Comparison of ENCODE assay signal across 26 mouse cellular contexts in the genomic region with DNA sequence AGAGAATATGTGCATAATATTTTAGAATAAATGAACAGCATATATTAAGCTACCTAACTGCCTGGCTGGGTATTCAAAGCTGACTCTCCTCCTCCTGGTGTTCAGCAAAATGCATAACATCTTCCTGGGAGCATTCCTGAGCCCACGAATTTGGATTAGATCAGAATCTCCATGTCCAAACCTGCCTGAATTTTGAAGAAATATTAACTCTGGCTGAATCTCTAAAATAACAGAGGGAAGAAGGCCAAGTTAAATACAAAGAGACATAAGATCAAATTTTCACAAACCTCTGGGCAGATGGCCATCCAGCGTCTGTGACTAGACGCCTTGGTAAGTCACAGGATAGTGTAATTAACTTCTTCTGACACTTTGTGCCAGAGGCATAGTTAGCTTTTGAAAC.
DNase-seq lines count a peak whose midpoint lies in the region; ATAC-seq and TF ChIP-seq lines count a peak whose summit lies in the region.
"Had no signal": no experiment of that assay in that cellular context is flagged by ENCODE, and none has a peak within 500 bp of the region (broad histone marks: within the 10 kb centered on the region; RNA-seq: fewer than 3 reads in every experiment).

No protein-coding gene starts in this region.

- H3K36me3 ChIP-seq in kidney, embryonic 16.5 days (ENCODE audit: insufficient read depth, low read length) = no peaks in the 10 kb centered on the region
- H3K36me3 ChIP-seq in liver, adult 2 months (ENCODE audit: control insufficient read depth, insufficient read depth, low read length) = no peaks in the 10 kb centered on the region
- no peaks in the 10 kb centered on the region for H3K36me3 ChIP-seq in liver, embryonic 11.5 days (ENCODE audit: control insufficient read depth, insufficient read depth, low read length)
- no peaks in the 10 kb centered on the region for H3K36me3 ChIP-seq in forebrain, embryonic 13.5 days (ENCODE audit: poor library complexity, severe bottlenecking)
- H3K36me3 ChIP-seq: hindbrain, embryonic 10.5 days; intestine, embryonic 15.5 days; limb, embryonic 12.5 days; liver, embryonic 13.5 days; midbrain, embryonic 10.5 days; midbrain, embryonic 15.5 days; neural tube, embryonic 15.5 days had no signal

- no peaks in the 10 kb centered on the region for H3K79me2 ChIP-seq in liver, adult 2 months (ENCODE audit: control insufficient read depth, insufficient read depth, low read length)

- H3K9ac ChIP-seq in kidney, embryonic 16.5 days (replicated peaks; ENCODE audit: low read length) = no peak overlapping the region
- H3K9ac ChIP-seq in liver, adult 2 months (ENCODE audit: low read depth, low read length) = no peak overlapping the region
- H3K9ac ChIP-seq in liver, embryonic 11.5 days (ENCODE audit: low read depth, low read length) = no peak overlapping the region
- no peak overlapping the region for H3K9ac ChIP-seq in forebrain, embryonic 13.5 days
- H3K9ac ChIP-seq: intestine, embryonic 15.5 days; limb, embryonic 12.5 days; liver, embryonic 13.5 days; midbrain, embryonic 15.5 days; neural tube, embryonic 15.5 days had no signal

- no peak for TF ChIP-seq CTCF in liver, adult 2 months (IDR thresholded peaks at IDR 0.05; ENCODE audit: low read depth, low read length)

- 36% methylated on average over 3 of the region's 3 CpGs for WGBS in kidney, embryonic 16.5 days
- WGBS in liver, adult 2 months = 20% methylated on average over 3 of the region's 3 CpGs
- WGBS in liver, embryonic 11.5 days = 69% methylated on average over 3 of the region's 3 CpGs
- 78% methylated on average over 3 of the region's 3 CpGs for WGBS in forebrain, embryonic 13.5 days

- peak; percentile 48 for DNase-seq in kidney, adult 9 months
- DNase-seq in liver, adult 2 months (ENCODE audit: extremely low read depth, low read depth, low spot score) = peak; percentile 49
- DNase-seq in liver, embryonic 11.5 days (ENCODE audit: low spot score) = no peak
- peak; percentile 37 for DNase-seq in adipocyte (ENCODE audit: low spot score)
- peak; percentile 98 for DNase-seq in gonadal fat pad, adult 2 months (ENCODE audit: low read depth)
- DNase-seq in right cerebral cortex, postnatal 4 days = no peak
- DNase-seq: adrenal gland, postnatal 10 days; B cell, adult 2 months; cerebellum, adult 8-10 months; cerebellum, postnatal 25 days; gastrocnemius, postnatal 10 days; heart, postnatal 14 days; layer of hippocampus, adult 9-11 months; liver, embryonic 13.5 days; lung, adult 18-20 months; lung, postnatal 14 days; thymus, postnatal 14 days had no signal

- H3K27ac ChIP-seq in kidney, embryonic 16.5 days (ENCODE audit: low read length) = no peak overlapping the region
- no peak overlapping the region for H3K27ac ChIP-seq in liver, adult 2 months (replicated peaks; ENCODE audit: insufficient read depth, low read depth, low read length)
- no peak overlapping the region for H3K27ac ChIP-seq in liver, embryonic 11.5 days (ENCODE audit: low read depth, low read length)
- H3K27ac ChIP-seq in forebrain, embryonic 13.5 days = no peak overlapping the region
- H3K27ac ChIP-seq: hindbrain, embryonic 10.5 days; intestine, embryonic 15.5 days; limb, embryonic 12.5 days; liver, embryonic 13.5 days; midbrain, embryonic 10.5 days; midbrain, embryonic 15.5 days; neural tube, embryonic 15.5 days had no signal

- no peak overlapping the region for H3K4me2 ChIP-seq in kidney, embryonic 16.5 days (replicated peaks; ENCODE audit: low read depth, low read length)
- H3K4me2 ChIP-seq in liver, embryonic 11.5 days = no peak overlapping the region
- no peak overlapping the region for H3K4me2 ChIP-seq in forebrain, embryonic 13.5 days
- H3K4me2 ChIP-seq: intestine, embryonic 15.5 days; limb, embryonic 12.5 days; liver, embryonic 13.5 days; midbrain, embryonic 15.5 days; neural tube, embryonic 15.5 days had no signal

- no peaks in the 10 kb centered on the region for H3K9me3 ChIP-seq in kidney, embryonic 16.5 days (ENCODE audit: low read length)
- H3K9me3 ChIP-seq in liver, embryonic 11.5 days (ENCODE audit: control insufficient read depth, low read length) = no peaks in the 10 kb centered on the region
- no peaks in the 10 kb centered on the region for H3K9me3 ChIP-seq in forebrain, embryonic 13.5 days (replicated peaks)
- H3K9me3 ChIP-seq: hindbrain, embryonic 10.5 days; intestine, embryonic 15.5 days; limb, embryonic 12.5 days; liver, embryonic 13.5 days; midbrain, embryonic 10.5 days; midbrain, embryonic 15.5 days; neural tube, embryonic 15.5 days had no signal

- H3K4me3 ChIP-seq in kidney, embryonic 16.5 days (ENCODE audit: low read length) = no peak overlapping the region
- H3K4me3 ChIP-seq in liver, adult 2 months (ENCODE audit: insufficient read depth, low read depth, low read length) = no peak overlapping the region
- H3K4me3 ChIP-seq in liver, embryonic 11.5 days (ENCODE audit: low read depth, low read length) = no peak overlapping the region
- no peak overlapping the region for H3K4me3 ChIP-seq in forebrain, embryonic 13.5 days
- H3K4me3 ChIP-seq: hindbrain, embryonic 10.5 days; intestine, embryonic 15.5 days; limb, embryonic 12.5 days; liver, embryonic 13.5 days; midbrain, embryonic 10.5 days; midbrain, embryonic 15.5 days; neural tube, embryonic 15.5 days had no signal

- H3K4me1 ChIP-seq in kidney, embryonic 16.5 days (ENCODE audit: insufficient read depth, low read length) = peaks cover 8% of the 10 kb centered on the region
- H3K4me1 ChIP-seq in liver, adult 2 months (ENCODE audit: control insufficient read depth, insufficient read depth, low read length) = peaks cover 2% of the 10 kb centered on the region; the same call in 1 of the 2 replicates
- H3K4me1 ChIP-seq in liver, embryonic 11.5 days (replicated peaks; ENCODE audit: control insufficient read depth, insufficient read depth, low read length) = no peaks in the 10 kb centered on the region
- H3K4me1 ChIP-seq in forebrain, embryonic 13.5 days = no peaks in the 10 kb centered on the region
- H3K4me1 ChIP-seq: intestine, embryonic 15.5 days; limb, embryonic 12.5 days; liver, embryonic 13.5 days; midbrain, embryonic 15.5 days had no signal

- TF ChIP-seq POLR2A in liver, adult 2 months (IDR thresholded peaks at IDR 0.05; ENCODE audit: extremely low read depth, insufficient read depth, low read length) = no peak

- no peak for ATAC-seq in kidney, embryonic 16.5 days (ENCODE audit: low FRiP score, low TSS enrichment)
- no peak for ATAC-seq in liver, embryonic 11.5 days (replicated peaks; ENCODE audit: low FRiP score)
- ATAC-seq in forebrain, embryonic 13.5 days = no peak
- ATAC-seq: hindbrain, embryonic 16.5 days; intestine, embryonic 15.5 days; midbrain, embryonic 15.5 days had no signal

- no peaks in the 10 kb centered on the region for H3K27me3 ChIP-seq in kidney, embryonic 16.5 days (ENCODE audit: insufficient read depth, low read length)
- no peaks in the 10 kb centered on the region for H3K27me3 ChIP-seq in liver, adult 2 months (ENCODE audit: control insufficient read depth, insufficient read depth, low read length)
- no peaks in the 10 kb centered on the region for H3K27me3 ChIP-seq in liver, embryonic 11.5 days (replicated peaks; ENCODE audit: control insufficient read depth, insufficient read depth, low read length)
- H3K27me3 ChIP-seq in forebrain, embryonic 13.5 days = no peaks in the 10 kb centered on the region
- H3K27me3 ChIP-seq: intestine, embryonic 15.5 days; limb, embryonic 12.5 days; liver, embryonic 13.5 days; midbrain, embryonic 15.5 days; neural tube, embryonic 15.5 days had no signal

Comparison
In these comparisons a context has a peak if more than half of its experiments do, and no peak if none do; other contexts are left out.
1. DNase-seq: peak in kidney, adult 9 months (single experiment), liver, adult 2 months (single experiment), adipocyte (single experiment) and gonadal fat pad, adult 2 months (single experiment); none in liver, embryonic 11.5 days (single experiment) and right cerebral cortex, postnatal 4 days (single experiment).